Mouse (Mus musculus) MN1 (cell line): ENCODE data around the gene Rtl8c.
"Not testable (repeated sequence)": the region's sequence is repeated elsewhere in the genome, so short reads cannot be mapped to it uniquely, and the experiment has no call there.

Experiments
- DNase-seq: peaks from one replicate; pipeline ENCODE4 v3.0.0-alpha.2; 2016; ENCODE audit warnings: low spot score

Rtl8c gene

GRCm38 (mm10) chrX:53607242-53608121, at the start of gene Rtl8c:
Rtl8c (plus strand) TSS chrX:53608032.
- DNase-seq = peak; percentile 66

- no peak for DNase-seq
These were observed 28.5 kb upstream of the Rtl8c start for GRCm38 (mm10) chrX:53579311-53579710.

- not testable (repeated sequence) for DNase-seq
These were observed 26.4 kb upstream of the Rtl8c start for GRCm38 (mm10) chrX:53581407-53581806.

DNA sequence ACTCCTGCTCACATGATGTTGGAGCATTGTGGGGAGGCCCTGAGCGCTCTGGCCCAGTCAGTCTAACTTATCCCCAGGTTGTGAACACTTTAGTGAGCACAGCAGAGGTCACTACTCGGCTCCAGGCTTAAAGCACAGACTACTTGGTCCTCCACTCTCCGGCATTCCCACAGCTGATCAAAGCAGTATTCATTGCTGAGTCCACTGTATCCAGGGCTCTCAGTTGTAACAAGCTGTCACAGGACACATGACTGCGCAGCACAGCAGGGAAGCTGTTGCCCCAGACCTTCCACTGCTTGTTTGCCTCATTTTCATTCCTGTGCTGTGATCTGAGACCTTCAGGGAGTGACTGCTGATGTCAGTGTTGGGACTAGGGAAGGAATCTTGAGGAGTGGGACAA, 24.4 kb upstream of the Rtl8c start:
- not testable (repeated sequence) for DNase-seq

- DNase-seq = peak; percentile 13
These were observed 7.8 kb upstream of the Rtl8c start for GRCm38 (mm10) chrX:53599993-53600392.

- not testable (repeated sequence) for DNase-seq
These were observed 1.7 kb upstream of the Rtl8c start for GRCm38 (mm10) chrX:53606176-53606575.

DNA sequence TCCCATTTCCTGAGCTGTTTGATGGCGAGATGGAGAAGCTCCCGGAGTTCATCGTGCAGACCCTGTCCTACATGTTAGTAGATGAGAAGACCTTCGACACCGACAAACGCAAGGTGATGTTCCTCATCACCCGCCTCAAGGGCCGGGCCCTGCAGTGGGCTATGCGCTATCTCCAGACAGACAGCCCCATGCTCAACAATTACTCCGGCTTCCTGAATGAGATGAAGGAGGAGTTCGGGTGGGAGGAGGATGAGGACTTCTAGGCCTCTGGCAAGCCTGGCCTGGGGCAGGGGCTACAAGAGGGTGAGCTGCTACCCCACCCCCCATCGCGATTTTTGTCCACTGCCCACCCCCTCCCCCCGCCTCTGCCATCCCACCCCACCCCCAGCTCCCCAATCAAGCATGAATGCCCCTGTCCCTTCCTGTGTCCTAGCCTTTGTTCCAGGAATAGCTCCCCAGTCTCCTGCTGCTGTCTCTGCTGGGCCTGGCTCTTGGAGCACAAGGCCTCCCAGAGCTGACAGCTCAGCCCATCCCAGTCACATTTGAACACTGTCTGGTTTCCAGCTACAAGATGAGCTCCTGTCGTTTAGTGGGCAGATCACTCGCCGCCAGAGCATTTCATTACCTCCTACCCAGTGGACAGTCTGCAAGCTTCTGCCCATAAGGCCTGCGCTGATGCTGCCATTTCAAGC, 436 bp downstream of the Rtl8c start:
- DNase-seq = peak; percentile 16

GRCm38 (mm10) chrX:53608879-53609278, 1.0 kb downstream of the Rtl8c start, which contains the start of gene Gm14597:
Gm14597 (minus strand) TSS chrX:53608979.
- DNase-seq = not testable (repeated sequence)

DNA sequence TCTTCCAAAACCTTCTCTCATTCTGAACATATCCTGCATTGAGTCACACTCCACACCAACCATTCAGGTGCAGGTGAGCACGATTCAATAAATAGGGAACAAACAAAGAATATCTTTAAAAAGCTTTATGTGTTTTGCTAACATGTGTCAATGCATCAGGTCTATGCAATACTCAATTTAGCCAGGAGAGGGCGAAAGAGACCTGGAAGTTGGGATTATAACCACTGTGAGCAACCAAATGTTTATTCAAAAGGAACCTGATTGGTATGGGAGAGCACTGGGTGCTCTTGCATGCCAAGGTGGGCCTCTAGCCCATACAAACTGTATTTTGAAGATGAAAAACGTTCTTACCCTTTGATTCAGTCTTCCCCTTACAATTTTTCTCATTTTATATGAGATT, 2.7 kb downstream of the Rtl8c start:
- peak; percentile 60 for DNase-seq

GRCm38 (mm10) chrX:53611395-53611794, 3.6 kb downstream of the Rtl8c start:
- not testable (repeated sequence) for DNase-seq

DNA sequence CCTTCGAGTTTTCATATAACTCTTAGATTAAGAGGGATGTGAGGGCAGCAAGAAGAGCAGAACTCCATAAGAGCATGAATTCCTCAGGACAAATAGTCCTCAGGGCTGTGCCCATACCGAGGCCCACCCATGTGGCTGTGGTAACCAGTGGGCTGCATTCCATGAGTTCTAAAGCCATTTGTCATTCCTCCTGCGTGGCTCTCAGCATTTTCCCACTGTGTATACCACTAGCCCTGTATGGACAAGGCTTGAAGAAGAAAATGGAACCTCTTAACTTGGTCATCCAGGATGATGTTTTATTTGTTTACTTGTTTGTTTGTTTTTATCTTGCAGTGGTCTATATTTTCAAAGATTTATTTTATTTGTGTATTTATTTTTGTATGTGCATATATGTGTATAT, 30.3 kb downstream of the Rtl8c start:
- DNase-seq = not testable (repeated sequence)

- DNase-seq = not testable (repeated sequence)
These were observed 34.8 kb downstream of the Rtl8c start for GRCm38 (mm10) chrX:53642604-53642979.

DNA sequence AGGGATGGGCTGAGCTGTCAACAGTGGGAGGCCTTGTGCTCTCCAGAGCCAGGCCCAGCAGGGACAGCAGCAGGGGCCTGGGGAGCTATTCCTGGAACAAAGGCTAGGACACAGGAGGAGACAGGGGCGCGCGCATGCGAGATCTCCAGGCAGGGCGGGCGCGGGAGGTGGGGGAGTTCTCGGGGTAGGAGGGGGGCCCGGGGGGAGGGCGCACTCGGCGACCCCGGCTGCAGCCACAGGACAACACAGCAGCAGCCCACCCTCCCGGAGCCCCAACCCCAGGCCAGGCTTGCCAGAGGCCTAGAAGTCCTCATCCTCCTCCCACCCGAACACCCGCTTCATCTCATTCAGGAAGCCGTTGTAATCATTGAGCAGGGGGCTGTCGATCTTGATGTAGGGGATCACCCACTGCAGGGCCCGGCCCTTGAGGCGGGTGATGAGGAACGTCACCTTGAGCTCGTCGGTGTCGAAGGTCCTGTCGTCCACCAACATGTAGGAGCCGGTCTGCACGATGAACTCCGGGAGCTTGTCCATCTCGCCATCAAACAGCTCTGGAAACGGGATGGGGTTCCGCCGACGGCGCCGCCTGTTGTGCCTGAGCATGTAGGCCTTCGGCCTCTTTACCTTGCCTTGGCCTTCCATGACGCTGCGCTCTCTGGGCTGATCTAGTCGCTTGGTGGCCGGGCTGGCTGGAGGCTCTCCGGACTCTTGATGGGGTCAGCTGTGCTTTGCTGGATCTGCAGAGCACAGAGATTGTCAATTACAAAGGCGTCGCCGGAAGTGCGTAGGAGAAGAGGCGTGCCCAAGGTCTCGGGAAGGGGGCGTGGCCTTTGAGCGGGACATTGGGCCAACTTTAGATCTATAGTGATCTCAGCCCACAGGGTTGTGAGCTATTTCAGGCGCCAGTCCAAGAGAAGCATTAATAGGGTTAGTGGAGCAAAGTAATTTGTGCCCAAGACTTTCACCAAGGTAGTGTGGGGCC, 35.4 kb downstream of the Rtl8c start, which contains the start of gene Rtl8a:
TSS of gene Rtl8a (minus strand) at position 703 of the 982 bp plus-strand sequence.
- peak; percentile 81 for DNase-seq

DNA sequence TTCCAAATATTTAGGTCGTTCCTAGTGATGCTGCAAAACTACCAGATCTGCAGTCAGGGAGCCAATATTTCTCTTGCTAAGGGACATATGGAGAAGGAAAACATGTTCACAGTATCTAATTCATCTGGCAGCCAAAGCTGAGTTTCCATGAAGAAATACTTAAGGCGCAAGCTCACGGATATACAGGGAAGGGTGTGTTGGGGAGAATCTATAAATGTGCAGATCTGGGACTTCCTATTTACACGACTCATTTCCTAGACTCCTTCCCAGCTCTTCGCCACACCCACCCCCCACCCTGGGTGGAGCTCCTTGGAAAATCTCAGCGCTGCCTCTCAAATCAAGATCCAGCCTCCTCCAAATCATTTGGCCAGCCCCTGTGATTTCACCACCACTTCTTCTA, 38.1 kb downstream of the Rtl8c start:
- DNase-seq = no peak

DNA sequence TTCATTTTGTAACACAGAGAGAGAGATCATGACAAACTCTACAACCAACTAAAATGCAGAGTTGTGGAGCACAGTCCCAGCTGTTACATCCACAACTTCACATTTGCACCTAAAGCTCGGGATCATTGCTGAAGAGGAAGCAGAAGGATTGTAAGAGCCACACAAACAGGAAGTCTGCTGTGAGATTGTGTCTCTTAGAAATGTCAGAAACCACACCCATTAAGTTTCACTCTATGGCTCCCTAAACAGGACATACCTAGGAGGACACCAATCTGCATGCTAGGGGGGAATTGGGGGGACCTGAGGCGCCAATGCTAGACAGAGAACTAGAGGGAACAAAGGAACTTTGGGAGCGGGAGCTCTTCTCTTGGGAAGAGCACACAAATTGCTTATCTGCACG, 45.1 kb downstream of the Rtl8c start:
- DNase-seq = not testable (repeated sequence)
